Mouse (Mus musculus): Measurements from ENCODE around the gene Eif5.
A peak's percentile ranks its signal among the peaks of the same experiment; 100 is the strongest.

The Eif5 gene

GRCm38 (mm10) chr12:111568836-111569235 lies 31.0 kb downstream of the Eif5 start:
- no peak for DNase-seq

DNA sequence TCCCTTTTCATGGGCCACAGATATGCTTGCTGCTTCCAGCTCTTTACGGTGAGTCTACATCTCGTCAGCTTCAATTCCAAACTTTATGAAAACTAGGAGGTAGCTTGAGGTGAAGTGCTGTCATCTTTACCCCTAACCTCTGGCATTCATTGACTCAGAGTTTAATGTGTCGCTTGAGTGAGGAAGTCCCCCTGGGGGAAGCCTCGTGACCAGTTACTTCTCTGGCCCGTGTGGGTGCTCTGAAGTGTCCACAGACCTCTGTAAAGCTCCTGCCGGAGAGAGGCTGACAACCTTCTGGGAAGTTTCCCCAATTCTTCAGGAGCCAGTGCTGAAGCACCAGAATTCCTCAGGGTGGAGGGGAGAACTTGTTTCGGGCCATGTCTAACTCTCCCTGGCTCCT lies 34.6 kb downstream of the Eif5 start:
- no peak for DNase-seq

DNA sequence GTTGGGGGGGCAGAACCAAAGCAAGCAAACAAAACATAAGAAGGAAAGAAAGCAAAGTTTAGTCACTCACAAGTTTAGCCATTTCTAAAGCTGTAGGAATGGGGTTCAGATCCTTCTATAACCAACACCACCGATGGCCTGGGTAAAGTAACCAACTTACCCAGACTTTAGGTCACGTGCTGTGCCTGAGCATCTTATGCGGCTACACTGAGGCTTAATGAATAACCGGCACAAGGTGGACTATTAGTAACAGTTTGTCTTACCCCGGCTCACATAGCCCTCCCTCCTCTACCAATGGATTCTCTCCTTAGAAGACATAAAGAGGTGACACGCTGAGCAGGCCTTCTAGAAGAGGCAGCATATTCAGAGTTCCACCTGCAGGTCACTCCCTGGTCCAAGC lies 35.5 kb downstream of the Eif5 start:
- DNase-seq, result no peak

- DNase-seq, result peak; percentile 98
Observed at GRCm38 (mm10) chr12:111574074-111574886, 36.5 kb downstream of the Eif5 start, which contains the start of gene Mark3. TSS of gene Mark3 (plus strand) at chr12:111574523.

GRCm38 (mm10) chr12:111574887-111575838 lies 37.3 kb downstream of the Eif5 start:
- DNase-seq, result peak; percentile 72

DNA sequence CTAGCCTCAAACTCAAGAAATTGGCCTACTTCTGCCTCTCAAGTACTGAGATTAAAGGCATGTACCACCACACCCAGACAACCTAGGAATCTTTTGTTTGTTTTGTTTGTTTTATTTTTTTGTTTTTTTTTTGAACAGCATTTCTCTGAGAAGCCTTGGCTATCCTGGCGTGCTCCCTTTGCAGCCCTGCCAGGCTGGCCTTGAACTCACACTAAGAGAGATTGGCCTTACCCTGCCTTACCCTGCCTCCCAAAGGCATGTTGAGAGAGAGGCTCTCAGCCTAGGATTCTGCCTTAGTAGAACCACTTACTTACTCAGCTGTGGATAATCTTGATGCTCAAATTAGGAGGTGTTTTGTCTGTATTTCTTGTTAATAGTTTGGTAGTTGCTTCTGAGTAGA lies 45.2 kb downstream of the Eif5 start:
- no peak for DNase-seq

GRCm38 (mm10) chr12:111584401-111584800 lies 46.6 kb downstream of the Eif5 start:
- no peak for DNase-seq

DNA sequence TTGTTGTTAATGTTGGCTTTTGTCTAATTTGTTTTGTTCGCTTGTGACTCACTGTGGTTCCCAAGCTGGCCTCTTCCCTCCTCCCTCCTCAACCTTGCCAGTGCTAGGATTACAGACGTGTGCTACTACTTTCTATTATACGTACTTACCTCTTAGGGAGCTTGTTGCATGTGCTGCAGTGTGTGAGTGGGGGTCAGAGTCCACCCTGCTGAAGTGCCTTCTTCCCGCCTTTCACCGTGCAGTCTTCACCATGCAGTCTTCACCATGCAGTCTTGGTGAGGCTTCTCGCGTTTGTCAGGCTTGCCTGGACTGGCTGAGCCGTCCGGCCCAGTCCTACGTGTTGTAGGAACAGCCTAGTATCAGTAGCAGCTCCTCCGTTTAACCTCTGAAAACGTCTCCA lies 49.4 kb downstream of the Eif5 start:
- DNase-seq, result no peak

DNA sequence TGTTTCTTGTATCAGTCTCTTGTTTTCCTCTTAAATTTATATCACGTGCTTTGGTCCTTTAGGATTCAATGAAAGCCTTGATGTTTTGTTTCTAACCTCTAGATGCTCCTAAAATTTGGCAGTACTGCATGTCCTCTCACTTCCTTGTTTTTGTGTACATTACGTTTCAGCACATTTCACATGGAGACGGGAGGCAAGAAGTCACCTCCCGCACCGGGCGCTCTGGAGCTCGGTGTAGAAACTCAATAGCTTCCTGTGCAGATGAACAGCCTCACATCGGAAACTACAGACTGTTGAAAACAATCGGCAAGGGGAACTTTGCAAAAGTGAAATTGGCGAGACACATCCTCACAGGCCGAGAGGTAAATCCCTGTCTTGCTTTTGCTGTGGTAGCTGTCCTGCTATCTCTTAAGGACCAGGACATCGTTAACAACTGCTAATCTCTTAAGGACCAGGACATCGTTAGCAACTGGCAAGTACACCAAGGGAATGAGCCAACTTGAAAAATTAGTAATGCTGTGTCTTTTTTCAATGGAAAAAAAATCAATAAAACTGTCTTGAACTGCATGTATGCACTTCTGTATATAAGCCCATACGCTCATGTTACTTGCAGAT lies 54.7 kb downstream of the Eif5 start:
- no peak for DNase-seq

DNA sequence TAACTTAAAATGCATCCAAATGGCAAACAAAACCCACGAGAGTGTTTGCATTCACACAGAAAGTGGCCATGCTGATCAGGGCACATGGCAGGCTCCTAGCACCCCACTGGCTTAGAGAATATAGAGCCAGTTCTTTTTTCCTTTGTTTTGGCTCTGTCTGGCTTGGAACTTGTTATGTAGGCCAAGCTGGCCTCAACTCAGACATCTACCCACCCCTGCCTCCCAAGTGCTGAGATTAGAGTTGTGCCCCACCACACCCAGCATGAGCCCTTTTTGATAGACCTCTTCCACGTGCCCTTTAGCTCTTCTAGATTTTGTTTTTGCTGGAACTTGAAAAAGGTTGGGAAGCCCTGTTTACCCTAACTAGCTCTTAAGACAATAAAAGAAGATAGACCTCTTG lies 56.0 kb downstream of the Eif5 start:
- DNase-seq, result no peak
